Mouse (Mus musculus): ENCODE data around the gene Mmachc.

Mmachc gene

DNA sequence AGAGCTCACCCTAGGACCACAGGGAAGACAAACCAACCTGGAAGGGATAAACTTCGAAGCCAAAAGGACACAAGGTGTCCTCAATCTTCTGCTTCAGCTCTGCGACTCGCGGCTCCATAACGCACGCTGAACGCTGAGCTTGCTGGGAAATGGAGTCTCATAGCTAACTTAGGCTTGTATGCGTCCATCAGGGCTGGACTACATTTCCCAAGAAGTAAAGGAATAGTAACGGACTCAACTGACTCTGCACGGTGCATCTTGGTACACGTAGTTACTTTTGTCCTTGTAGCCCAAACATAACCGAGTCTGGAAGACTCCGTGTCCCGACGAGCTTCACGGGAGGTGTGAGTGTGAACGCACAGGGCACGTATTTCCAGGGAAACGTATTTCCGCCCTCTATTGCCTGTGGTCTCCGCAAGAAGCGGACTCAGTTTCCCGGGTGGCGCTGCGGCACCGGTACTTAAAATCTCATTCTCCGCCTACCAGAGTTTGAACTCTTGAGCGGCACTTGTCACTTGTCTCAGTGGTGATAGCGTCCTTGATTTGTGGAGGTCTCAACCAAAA is at the start of gene Mmachc, which contains the start of gene Ccdc163:
Gene Mmachc (minus strand): TSS at position 206 of the 564 bp plus-strand sequence.
Gene Ccdc163 (plus strand): TSS at position 309 of the 564 bp plus-strand sequence.
- DNase-seq, result peak; percentile 89

DNA sequence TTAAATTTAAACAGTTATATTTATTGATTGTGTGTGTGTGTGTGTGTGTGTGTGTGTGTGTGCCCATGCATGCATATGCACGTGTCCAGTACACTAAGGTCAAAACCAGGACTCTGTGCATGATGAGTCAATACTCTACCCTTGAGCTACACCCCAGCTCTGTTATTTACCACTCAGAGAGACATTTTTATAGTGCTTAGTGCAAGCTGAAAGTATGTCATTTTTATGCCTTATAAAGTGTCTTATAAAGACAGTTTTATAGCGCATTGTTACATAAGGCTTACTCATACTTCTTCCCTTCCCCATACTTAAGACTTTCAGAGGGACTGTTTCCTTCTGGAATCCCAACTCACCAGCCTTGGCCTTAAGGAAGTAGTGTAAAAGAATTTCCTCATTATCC is 41.5 kb upstream of the Mmachc start:
- DNase-seq, result no peak

GRCm38 (mm10) chr4:116738972-116739751 is 31.0 kb upstream of the Mmachc start:
- DNase-seq, result no peak

- DNase-seq, result no peak
Observed at GRCm38 (mm10) chr4:116734996-116735395, 26.8 kb upstream of the Mmachc start.

- DNase-seq, result peak; percentile 28
Observed at GRCm38 (mm10) chr4:116732355-116732754, 24.1 kb upstream of the Mmachc start.

DNA sequence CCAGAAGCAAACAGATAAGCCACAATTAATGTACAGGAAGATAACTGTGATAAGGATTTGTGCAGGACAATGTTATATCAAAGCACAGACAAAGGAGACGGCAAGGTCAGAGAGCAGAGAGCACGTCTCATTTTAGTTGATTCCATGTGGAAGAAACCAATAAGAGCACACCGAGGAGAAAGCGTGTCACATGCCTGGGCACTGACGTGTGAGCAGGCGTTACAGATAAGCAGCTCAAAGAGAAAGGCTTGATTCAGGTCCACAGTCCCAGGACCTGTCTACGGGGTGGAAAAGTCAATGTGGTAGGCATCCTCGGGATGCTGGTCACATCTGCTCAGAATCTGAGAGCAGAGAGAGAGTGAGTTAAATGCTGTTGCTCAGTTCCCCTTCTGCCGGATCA is 22.9 kb upstream of the Mmachc start:
- DNase-seq, result no peak

GRCm38 (mm10) chr4:116729532-116729931 is 21.3 kb upstream of the Mmachc start:
- DNase-seq, result no peak

GRCm38 (mm10) chr4:116727401-116727800 is 19.2 kb upstream of the Mmachc start:
- no peak for DNase-seq

- DNase-seq, result no peak
Observed at GRCm38 (mm10) chr4:116725444-116725843, 17.2 kb upstream of the Mmachc start.

- peak; percentile 25 for DNase-seq
Observed at GRCm38 (mm10) chr4:116722230-116722629, 14.0 kb upstream of the Mmachc start.

DNA sequence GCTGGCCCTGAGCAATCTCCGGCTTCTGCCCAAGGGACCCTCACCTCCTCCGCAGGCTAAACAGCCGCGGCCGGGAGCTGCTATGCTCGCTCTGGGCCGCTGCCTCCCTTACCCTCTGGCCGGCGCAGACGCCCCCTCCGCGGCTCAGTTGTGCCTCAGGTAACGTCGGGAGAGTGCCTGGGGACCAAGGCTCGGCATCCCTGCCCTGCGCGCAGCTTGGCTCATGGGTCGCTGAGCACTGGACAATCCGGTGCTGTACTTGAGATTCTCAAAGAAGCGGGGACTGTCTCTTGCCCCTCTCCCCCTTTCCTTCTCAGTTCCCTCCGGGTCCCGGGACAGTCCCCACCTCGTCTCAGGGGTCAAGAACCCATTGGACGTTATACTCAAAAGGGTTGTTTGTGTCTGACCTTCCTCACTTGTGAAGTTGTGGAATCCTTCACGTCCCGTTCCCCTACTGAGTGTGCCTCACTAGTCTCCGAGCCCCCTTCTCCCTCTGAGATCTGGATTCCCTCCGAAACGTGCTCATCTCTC is 13.0 kb upstream of the Mmachc start:
- no peak for DNase-seq

DNA sequence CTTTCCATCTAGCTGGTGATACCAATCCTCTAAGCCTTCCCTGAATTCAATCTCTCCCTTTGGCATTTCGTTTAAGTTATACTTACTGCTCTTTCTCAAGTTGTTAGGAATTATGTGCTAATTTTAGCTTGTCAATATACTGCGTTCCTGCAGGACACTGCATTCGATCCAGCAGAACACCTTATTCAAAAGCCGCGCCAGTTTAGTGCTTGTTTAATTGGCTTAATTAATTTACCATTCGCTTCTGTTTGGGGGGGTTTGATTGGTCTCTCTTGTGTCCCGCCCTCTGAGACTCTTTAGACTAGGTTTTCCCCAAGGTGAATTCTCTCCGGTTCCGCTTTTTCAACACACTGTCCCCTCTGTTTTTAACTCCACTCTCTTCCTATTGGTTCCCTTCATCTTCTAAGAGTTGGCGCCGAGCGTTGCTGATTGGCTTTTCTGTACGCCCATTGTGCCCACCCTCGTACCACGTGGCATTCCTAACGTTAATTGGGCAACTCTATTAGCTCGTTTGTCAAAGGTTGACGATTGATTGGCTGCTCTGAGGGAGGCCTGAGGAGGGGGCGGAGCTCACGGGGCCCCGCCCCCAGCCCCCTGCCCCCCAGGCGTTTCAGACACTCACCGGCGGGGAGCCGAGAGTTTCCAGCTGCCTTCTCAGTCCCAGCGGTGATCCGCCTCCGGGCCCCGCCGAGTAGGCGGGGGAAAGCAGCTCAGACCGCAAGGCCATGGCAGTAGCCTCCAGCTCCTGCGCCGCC is 12.3 kb upstream of the Mmachc start, which contains the start of gene Tesk2:
Gene Tesk2 (plus strand): TSS at position 606 of the 755 bp plus-strand sequence.
- peak; percentile 92 for DNase-seq

DNA sequence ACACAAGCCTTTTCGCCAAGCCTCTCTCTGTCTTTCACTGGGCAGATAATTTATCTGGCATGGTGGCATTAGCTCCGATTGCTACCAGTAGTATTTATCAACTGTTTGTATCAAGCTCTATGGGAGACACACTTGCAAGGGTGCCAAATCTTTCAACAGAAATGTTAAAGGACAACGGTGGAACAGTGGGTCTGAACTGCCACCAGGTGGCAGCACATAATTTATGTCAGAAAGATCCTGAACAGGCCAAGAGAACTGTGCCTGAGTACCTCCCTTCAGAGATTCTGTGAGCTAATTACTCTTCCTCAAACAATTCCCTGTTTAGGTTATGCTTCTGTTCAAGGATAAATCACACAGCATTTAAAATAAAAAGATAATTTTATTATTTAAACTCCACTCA is 11.2 kb upstream of the Mmachc start:
- peak; percentile 56 for DNase-seq

GRCm38 (mm10) chr4:116712536-116712935 is 4.3 kb upstream of the Mmachc start:
- no peak for DNase-seq

DNA sequence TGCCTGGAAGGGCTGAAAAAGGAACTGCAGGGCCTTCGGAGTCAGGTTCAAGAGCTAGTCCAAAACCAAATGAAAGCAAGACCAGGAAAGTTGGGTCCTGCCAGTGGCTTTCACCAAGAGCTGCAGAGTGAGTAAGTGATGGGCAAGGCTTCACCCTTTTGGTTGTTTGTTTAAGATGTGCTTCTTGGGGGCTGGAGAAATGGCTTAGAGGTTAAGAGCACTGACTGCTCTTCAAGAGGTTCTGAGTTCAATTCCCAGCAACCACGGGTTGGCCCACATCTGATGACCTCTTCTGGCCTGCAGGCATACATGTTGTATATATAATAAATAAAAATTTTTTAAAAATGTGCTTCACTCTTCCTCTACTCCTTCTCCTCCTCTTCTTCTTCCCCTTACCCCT is 1.9 kb upstream of the Mmachc start:
- no peak for DNase-seq

DNA sequence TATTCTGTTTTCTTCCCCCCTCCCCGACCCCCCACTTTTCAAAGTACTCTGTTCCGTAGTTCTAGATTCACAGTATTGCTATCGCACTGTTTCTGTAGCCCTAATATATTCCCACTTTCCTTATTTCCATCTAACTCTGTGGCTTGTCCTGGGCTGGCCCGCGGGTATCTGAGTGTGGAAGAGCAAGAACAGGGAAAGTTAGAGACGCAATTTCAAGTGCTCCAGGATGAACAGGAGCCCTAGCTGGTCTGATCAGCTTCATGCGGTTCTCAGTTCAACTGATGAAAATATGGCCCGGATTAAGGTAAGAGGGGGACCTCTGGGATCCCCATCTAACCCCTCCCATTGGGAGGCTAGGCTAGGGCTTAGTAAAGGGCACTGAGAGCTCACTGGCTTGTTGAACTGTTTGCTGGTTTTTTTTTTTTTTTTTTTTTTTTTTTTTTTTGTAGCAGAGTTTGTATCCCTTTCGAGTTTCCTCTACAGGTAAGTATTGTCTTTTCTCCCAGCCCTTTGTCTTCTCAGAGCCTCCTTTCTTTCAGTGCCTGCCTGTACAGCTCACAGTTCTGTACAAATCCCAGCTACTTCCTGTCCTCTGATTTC is 685 bp upstream of the Mmachc start:
- DNase-seq, result no peak

DNA sequence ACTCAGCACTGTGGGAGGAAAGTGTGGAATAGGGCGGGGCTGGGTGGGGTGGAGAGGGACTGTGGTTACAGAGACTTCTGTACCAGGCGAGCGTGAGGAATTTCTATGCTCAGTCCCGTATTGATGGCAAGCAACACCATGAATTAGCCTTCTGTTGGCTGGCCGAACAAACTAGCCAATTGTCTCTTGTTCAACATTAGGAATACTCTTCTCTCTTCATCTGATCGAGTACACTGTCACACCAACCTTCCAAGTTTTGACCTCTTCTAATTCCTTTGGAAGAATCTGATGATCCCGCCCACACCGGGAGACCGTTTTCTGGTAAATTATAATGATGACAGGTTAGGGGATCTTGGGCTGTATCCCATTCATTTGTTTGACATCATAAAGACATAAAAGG is 540 bp downstream of the Mmachc start:
- no peak for DNase-seq

DNA sequence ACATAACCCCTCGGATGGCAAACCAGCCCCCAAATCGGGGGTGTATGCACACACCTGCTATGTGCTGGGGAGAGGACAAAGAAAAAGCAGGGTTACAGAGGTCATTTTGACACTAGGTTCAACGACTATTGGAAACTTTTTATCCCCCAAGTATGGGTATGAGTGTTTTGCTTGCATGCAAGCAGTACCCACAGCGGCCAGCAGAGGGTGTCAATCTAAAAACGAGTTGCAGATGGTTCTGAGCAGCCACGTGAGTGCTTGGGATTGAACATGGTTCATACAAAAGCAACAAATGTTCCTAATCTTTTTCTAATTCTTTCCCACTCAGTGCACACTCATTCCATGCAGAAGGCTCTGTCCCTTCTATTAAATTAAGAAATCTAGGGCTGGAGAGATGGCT is 4.4 kb downstream of the Mmachc start:
- peak; percentile 79 for DNase-seq

GRCm38 (mm10) chr4:116700964-116701363 is 7.2 kb downstream of the Mmachc start:
- DNase-seq, result no peak

DNA sequence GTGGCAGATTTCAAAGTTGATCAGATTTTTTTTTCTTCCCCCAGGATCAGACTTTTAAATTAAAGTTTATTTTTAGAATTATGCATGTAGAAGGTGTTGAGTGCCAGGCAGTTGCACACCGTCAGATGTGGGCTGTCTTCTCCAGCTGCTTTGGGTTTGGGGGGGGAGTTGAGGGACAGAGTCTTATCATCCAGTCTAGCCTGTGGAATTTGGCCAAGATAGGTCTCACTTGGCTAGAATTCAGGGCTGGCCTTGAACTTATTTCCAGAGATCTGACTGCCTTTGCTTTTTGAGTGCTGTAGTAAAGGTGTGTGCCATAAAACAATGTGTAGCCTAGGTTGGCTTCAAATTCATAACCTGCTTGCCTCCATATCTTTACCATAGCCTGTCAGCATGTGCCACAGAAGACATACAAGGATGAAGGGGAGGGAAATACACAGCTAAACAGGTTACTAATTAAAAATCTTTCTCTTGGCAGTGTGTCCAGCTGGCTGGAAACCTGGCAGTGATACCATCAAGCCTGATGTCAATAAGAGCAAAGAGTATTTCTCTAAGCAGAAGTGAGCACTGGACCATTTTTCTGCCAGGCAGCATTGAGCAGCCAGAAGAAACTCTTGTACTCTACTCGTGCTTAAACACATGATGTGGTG is 9.4 kb downstream of the Mmachc start:
- DNase-seq, result peak; percentile 67

- no peak for DNase-seq
Observed at GRCm38 (mm10) chr4:116693785-116694184, 14.4 kb downstream of the Mmachc start.

DNA sequence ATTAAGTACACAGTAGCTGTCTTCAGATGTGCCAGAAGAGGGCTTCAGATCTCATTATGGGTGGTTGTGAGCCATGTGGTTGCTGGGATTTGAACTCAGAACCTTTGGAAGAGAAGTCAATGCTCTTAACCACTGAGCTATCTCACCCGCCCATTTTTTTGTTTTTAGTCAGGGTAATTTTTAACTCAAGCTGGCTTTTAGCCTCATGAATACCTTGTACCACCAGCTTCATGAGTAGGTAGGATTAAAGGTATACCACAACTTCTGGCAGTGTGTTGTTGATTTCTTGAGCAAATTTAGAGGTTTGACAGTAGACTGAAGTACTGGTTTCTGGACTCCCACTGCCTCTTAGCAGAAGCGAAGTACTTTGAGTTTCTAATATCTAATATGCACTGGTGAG is 16.1 kb downstream of the Mmachc start:
- no peak for DNase-seq
